Mouse (Mus musculus) bone marrow macrophage, adult 2 months (primary cell): ENCODE measurements at regions not wholly inside any gene's neighbourhood (a gene's known extent, or its start where the extent isn't known, plus 50 kb on each side); places are given as distances from the start of the nearest gene placed in this dataset.

Experiments used
- CTCF ChIP-seq: IDR thresholded peaks from 2 replicates; pipeline ENCODE4 v1.5.1; 2012; ENCODE audit warnings: low read depth, mild to moderate bottlenecking, low read length, moderate library complexity
- POLR2A ChIP-seq: IDR thresholded peaks from 2 replicates; pipeline ENCODE4 v1.6.1; 2012; ENCODE audit warnings: mild to moderate bottlenecking, low read depth, low read length, borderline replicate concordance

DNA sequence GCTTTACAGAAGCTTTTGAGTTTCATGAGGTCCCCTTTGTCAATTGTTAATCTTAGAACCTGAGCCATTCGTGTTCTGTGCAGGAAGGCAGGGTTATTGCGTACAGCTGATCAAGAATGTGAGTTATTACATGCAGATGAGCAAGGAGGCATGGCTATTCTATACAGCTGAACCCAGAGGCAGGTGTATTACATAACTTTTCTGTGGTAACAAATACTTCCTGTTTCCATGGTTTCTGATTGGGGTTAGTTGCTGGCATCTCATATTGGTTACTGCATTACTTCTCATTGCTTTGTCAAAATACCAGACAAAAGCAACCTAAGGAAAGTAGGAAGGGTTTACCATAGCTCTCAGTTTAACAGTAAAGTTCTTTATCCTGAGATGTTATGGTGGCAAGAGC lies 421.8 kb downstream of the Fgf9 start:
- no peak for TF ChIP-seq CTCF
- TF ChIP-seq POLR2A: no peak
